Mouse (Mus musculus) CH12.LX (cell line): ENCODE results near the gene Lsm10. TPM values are rescaled to one million over a fixed set of nuclear protein-coding genes. Genes with fewer than 3 reads are reported as not detected.
A peak's percentile ranks its signal among the peaks of the same experiment; 100 is the strongest.

Experiments
- DNase-seq: peaks from one replicate; pipeline ENCODE4 v3.0.0-alpha.2; 2013; ENCODE audit errors: extremely low read depth
- H3K27ac ChIP-seq: 2 replicates; pipeline ENCODE4 v1.5.1; 2012; ENCODE audit warnings: low read depth, mild to moderate bottlenecking, control low read depth, moderate library complexity; ENCODE audit not compliant: insufficient read depth
- H3K27me3 ChIP-seq: replicated peaks from 2 replicates; pipeline ENCODE3; 2012; ENCODE audit warnings: inconsistent platforms
- H3K36me3 ChIP-seq, 2 experiments: replicated peaks in 1 of 2; 2 replicates each; pipeline versions ENCODE3 to v1.6.1; 2012; ENCODE audit warnings: inconsistent platforms in 1 of 2, low read length in 1 of 2, mild to moderate bottlenecking in 1 of 2, mixed read lengths in 1 of 2, moderate library complexity in 1 of 2; ENCODE audit not compliant: control insufficient read depth in 1 of 2, insufficient read depth in 1 of 2
- H3K4me1 ChIP-seq, 2 experiments: 2 replicates each; pipeline ENCODE4 v1.6.1; 2012; ENCODE audit warnings: inconsistent platforms in 1 of 2, moderate library complexity in 1 of 2; ENCODE audit not compliant: insufficient read depth in 2 of 2, control insufficient read depth in 1 of 2
- H3K4me2 ChIP-seq: 2 replicates; pipeline ENCODE4 v1.6.1; 2012; ENCODE audit warnings: low read depth, mild to moderate bottlenecking, control low read depth; ENCODE audit not compliant: poor library complexity, insufficient read depth, severe bottlenecking
- H3K4me3 ChIP-seq, 3 experiments: fragments of 150-350 bp in 1 of 3; sonication (generic) in 1 of 3; replicated peaks in 1 of 3; 2 replicates each; pipeline versions ENCODE3 to v1.5.1; 2011 to 2012; ENCODE audit warnings: low read depth in 2 of 3, low read length in 2 of 3, mild to moderate bottlenecking in 2 of 3, moderate library complexity in 2 of 3, control low read depth in 1 of 3, improper control_type of control experiment in 1 of 3, inconsistent platforms in 1 of 3, mixed read lengths in 1 of 3; ENCODE audit not compliant: poor library complexity in 1 of 3
- H3K79me2 ChIP-seq: replicated peaks from 2 replicates; pipeline ENCODE4 v1.6.1; 2012; ENCODE audit warnings: mild to moderate bottlenecking, moderate library complexity; ENCODE audit not compliant: control insufficient read depth, poor library complexity, insufficient read depth, severe bottlenecking; ENCODE audit errors: extremely low read depth
- H3K9ac ChIP-seq: 2 replicates; pipeline ENCODE4 v1.6.1; 2012; ENCODE audit warnings: low read depth, mild to moderate bottlenecking, control low read depth, moderate library complexity; ENCODE audit not compliant: insufficient read depth
- H3K9me3 ChIP-seq: replicated peaks from 2 replicates; pipeline ENCODE3; 2012; ENCODE audit warnings: low read length, inconsistent platforms, mixed read lengths
- CHD2 ChIP-seq: IDR thresholded peaks from 2 replicates; pipeline ENCODE4 v1.6.1; 2011; ENCODE audit warnings: low read length, improper control_type of control experiment
- ELF1 ChIP-seq: IDR thresholded peaks from 2 replicates; pipeline ENCODE4 v1.6.1; 2014; ENCODE audit warnings: low read depth, mild to moderate bottlenecking, inconsistent platforms, low read length, improper control_type of control experiment
- EP300 ChIP-seq: IDR thresholded peaks from 2 replicates; pipeline ENCODE4 v1.6.1; 2011; ENCODE audit warnings: low read length, improper control_type of control experiment
- HCFC1 ChIP-seq: IDR thresholded peaks from 2 replicates; pipeline ENCODE4 v1.6.1; 2012; ENCODE audit warnings: low read depth, mild to moderate bottlenecking, inconsistent platforms, low read length, improper control_type of control experiment
- MAFK ChIP-seq: IDR thresholded peaks from 2 replicates; pipeline ENCODE4 v1.6.1; 2011; ENCODE audit warnings: low read length, improper control_type of control experiment; ENCODE audit not compliant: insufficient replicate concordance
- MAZ ChIP-seq: IDR thresholded peaks from 2 replicates; pipeline ENCODE4 v1.6.1; 2012; ENCODE audit warnings: low read depth, mild to moderate bottlenecking, inconsistent platforms, low read length, improper control_type of control experiment, moderate library complexity
- MEF2A ChIP-seq: IDR thresholded peaks from 2 replicates; pipeline ENCODE4 v1.6.1; 2014; ENCODE audit warnings: low read depth, mild to moderate bottlenecking, inconsistent platforms, low read length, improper control_type of control experiment, borderline replicate concordance
- MYC ChIP-seq: IDR thresholded peaks from 2 replicates; pipeline ENCODE4 v1.6.1; 2011; ENCODE audit warnings: low read depth, mild to moderate bottlenecking, improper control_type of control experiment, low read length
- NELFE ChIP-seq: IDR thresholded peaks from 2 replicates; pipeline ENCODE4 v1.6.1; 2011; ENCODE audit warnings: low read depth, low read length, improper control_type of control experiment
- POLR2A ChIP-seq: IDR thresholded peaks from 2 replicates; pipeline ENCODE4 v1.6.1; 2011; ENCODE audit warnings: low read depth, mild to moderate bottlenecking, improper control_type of control experiment, low read length
- POLR2AphosphoS2 ChIP-seq: IDR thresholded peaks from 2 replicates; pipeline ENCODE4 v1.6.1; 2011; ENCODE audit warnings: low read depth, low read length, improper control_type of control experiment
- RCOR1 ChIP-seq: conservative IDR thresholded peaks from 2 replicates; pipeline ENCODE4 v1.6.1; 2012; ENCODE audit warnings: low read depth, mild to moderate bottlenecking, inconsistent platforms, low read length, improper control_type of control experiment
- SMC3 ChIP-seq: IDR thresholded peaks from 2 replicates; pipeline ENCODE4 v1.6.1; 2011; ENCODE audit warnings: low read depth, low read length, improper control_type of control experiment
- TBP ChIP-seq: conservative IDR thresholded peaks from 2 replicates; pipeline ENCODE4 v1.6.1; 2011; ENCODE audit warnings: low read depth, low read length, improper control_type of control experiment
- TCF12 ChIP-seq: IDR thresholded peaks from 2 replicates; pipeline ENCODE4 v1.6.1; 2014; ENCODE audit warnings: low read depth, mild to moderate bottlenecking, inconsistent platforms, low read length, improper control_type of control experiment
- UBTF ChIP-seq: IDR thresholded peaks from 2 replicates; pipeline ENCODE4 v1.6.1; 2012; ENCODE audit warnings: low read depth, mild to moderate bottlenecking, inconsistent platforms, low read length, improper control_type of control experiment, moderate library complexity
- ZMIZ1 ChIP-seq: IDR thresholded peaks from 2 replicates; pipeline ENCODE4 v1.6.1; 2012; ENCODE audit warnings: low read depth, mild to moderate bottlenecking, inconsistent platforms, low read length, improper control_type of control experiment
- ZNF384 ChIP-seq: IDR thresholded peaks from 2 replicates; pipeline ENCODE4 v1.6.1; 2012; ENCODE audit warnings: low read depth, low read length, improper control_type of control experiment, inconsistent platforms
- dilution Hi-C: fragments of 300-500 bp; cut with MboI; formaldehyde crosslinking; loops from 2 replicates; pipeline ENCODE4 v1.14.3; 2020; ENCODE audit warnings: low sequenced_read_pairs; ENCODE audit not compliant: extremely low pct_unique_long_range_greater_than_20kb, extremely low pct_ligation_motif_present
- in situ Hi-C: fragments of 300-500 bp; cut with MboI; formaldehyde crosslinking; loops from 3 replicates; pipeline ENCODE4 v1.14.3; 2019; ENCODE audit warnings: low sequenced_read_pairs, low pct_ligation_motif_present, low pct_unique_long_range_greater_than_20kb, mixed read lengths
- polyA plus RNA-seq: library from polyadenylated mRNA; unstranded; fragments of >175 nt; gene quantifications from 2 replicates; pipeline ENCODE4 v1.2.1, GENCODE M21; 2012; ENCODE audit warnings: low read depth; ENCODE audit not compliant: insufficient read length
- total RNA-seq, 2 experiments: library from RNA; depleted of rRNA; stranded (reverse); fragments of 300-350 nt in 1 of 2; fragments of >200 nt in 1 of 2; gene quantifications; 2 replicates each; pipeline ENCODE4 v1.2.3; 2012 to 2014

Gene Lsm10
- total and polyA plus RNA-seq, 3 experiments = 49.2 to 63.9 (median 52.1) TPM

DNA sequence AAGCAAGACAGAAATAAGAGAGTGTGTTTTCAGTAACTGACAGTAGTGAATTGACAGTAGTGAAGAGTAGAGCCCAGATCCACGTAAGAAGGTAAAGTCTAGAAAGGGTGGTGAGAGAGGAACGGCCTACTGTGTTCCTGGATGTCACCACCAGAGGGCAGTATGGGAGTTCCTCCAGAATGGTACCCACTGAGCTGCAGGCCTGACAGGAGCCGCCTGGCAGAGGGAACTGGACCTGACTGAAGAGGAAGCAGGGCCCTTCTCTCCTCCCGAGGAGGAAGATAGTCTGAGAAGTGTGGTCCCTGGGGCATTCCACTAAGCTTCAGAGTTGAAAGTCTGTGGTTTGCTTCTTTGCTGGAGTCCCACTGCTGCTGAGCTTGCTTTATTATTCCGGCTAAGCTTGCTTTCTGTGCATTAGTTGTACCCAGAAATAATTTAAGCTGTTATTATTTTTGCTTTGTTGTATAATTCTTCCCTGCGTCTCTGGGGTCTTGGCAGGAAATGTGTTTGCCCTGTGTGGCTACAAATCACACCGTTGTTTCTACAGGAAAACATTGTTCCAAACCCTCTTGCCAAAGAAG lies 10.3 kb upstream of the Lsm10 start (continued):
- TF ChIP-seq MAZ (no peak), UBTF (no peak), MEF2A (peak; percentile 56; the same call in 1 of the 2 replicates), NELFE (0 out of 2 replicates have a peak, but pooled peaks have one; percentile 18), POLR2AphosphoS2 (no peak), EP300 (peak; percentile 50), ZMIZ1 (no peak), MAFK (peak; percentile 69), ZNF384 (no peak)
- TF ChIP-seq, all 38 proteins: peak for 15

DNA sequence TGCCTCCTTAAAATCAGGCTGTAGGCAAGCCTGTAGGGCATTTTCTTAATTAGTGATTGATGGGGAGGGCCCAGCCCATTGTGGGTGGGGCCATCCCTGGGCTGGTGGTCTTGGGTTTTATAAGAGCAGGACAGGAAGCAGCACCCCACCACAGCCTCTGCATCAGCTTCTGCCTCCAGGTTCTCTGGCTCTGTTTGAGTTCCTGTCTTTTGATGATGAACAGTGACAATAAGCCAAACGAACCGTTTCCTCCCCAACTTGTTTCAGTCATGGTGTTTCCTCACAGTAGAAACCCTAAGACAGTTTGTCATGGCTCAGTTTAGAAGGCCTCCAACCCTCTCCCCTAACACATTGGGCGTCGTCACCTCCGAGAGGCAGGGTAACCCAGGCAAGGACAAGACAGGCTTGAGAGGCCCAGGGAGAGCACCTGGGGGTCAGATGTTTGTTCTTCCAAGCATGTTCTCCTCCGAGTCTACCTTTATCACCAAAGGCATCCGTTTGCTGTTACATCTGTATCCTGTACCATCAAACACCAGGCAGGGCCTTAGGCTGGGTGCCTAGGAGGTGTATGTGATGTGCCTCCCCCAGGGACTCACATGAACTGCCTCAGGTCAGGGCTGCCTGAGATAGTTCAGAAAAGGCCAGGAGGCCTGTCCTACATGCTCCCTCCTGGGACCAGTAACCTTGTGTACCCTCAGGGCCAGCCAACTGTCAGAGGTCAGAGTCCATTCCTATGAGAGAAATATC lies 6.1 kb upstream of the Lsm10 start:
- H3K4me1 ChIP-seq = peaks cover 0 to 16% of the 10 kb centered on the region in 2 experiments; a peak in 2 of 4 replicates
- TF ChIP-seq ELF1 (no peak), MYC (no peak), MAZ (no peak), RCOR1 (no peak), POLR2A (no peak), SMC3 (no peak)
- no peak overlapping the region for H3K4me2 ChIP-seq
- H3K79me2 ChIP-seq = no peaks in the 10 kb centered on the region
- no peaks in the 10 kb centered on the region for H3K27me3 ChIP-seq
- in situ Hi-C loops = no loop called here
- dilution Hi-C loops = no loop called here
- no peak overlapping the region for H3K27ac ChIP-seq
- no peak for DNase-seq
- no peak overlapping the region for H3K9ac ChIP-seq
- no peaks in the 10 kb centered on the region for H3K9me3 ChIP-seq
- no peaks in the 10 kb centered on the region for H3K36me3 ChIP-seq
- H3K4me3 ChIP-seq = no peak overlapping the region

DNA sequence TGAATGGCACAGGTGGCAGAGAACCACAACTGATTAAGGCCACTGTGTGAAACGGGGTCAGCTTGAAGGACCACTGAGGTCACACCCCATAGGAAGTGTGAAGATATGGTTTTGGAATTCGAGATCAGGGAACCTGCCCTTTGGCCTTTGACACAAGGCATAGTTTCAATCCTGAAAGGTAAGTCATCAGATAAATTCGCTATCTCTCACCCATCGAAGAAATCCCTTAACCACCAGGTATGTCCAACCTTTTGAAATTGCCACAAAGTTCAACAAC lies 5.6 kb upstream of the Lsm10 start:
- H3K79me2 ChIP-seq = no peaks in the 10 kb centered on the region
- H3K27ac ChIP-seq = no peak overlapping the region
- H3K4me1 ChIP-seq = peaks cover 0 to 16% of the 10 kb centered on the region in 2 experiments; a peak in 2 of 4 replicates

More for the DNA sequence above, 5.6 kb upstream of the Lsm10 start:
- DNase-seq = no peak
- Histone ChIP-seq H3K9me3 (no peaks in the 10 kb centered on the region), H3K4me3 (no peak overlapping the region), H3K36me3 (no peaks in the 10 kb centered on the region), H3K27me3 (no peaks in the 10 kb centered on the region), H3K9ac (no peak overlapping the region), H3K4me2 (no peak overlapping the region)
- TF ChIP-seq HCFC1 (no peak), UBTF (no peak), TBP (no peak), NELFE (no peak), TCF12 (no peak), CHD2 (no peak), MAZ (no peak)
- dilution Hi-C loops = no loop called here
- in situ Hi-C loops = no loop called here
